Mouse (Mus musculus) spleen, adult 10 weeks (tissue): Measurements from ENCODE around the gene Foxi3. TPM values are rescaled to one million over a fixed set of nuclear protein-coding genes. Genes with fewer than 3 reads are reported as not detected.

Source experiments
- polyA plus RNA-seq: library from polyadenylated mRNA; stranded (reverse); fragments of 350-450 nt; fragmentation: Illumina TruSeq; extraction: RNeasy Lipid Tissue Mini Kit (QIAGEN cat#74804); gene quantifications from one replicate; pipeline ENCODE4 v1.2.3, GENCODE M21; 2015; ENCODE audit warnings: low replicate concordance; ENCODE audit not compliant: insufficient read depth

Foxi3 gene
- not detected for polyA plus RNA-seq

GRCm38 (mm10) chr6:70956285-70956912, at the start of gene Foxi3:
Foxi3 (plus strand) TSS chr6:70956531.

GRCm38 (mm10) chr6:70918827-70919226, 37.5 kb upstream of the Foxi3 start, which contains the start of gene Tex37:
Tex37 (minus strand) TSS chr6:70918927.

Other genes with a start within 250 kb of the Foxi3 start
- gene Rpia, start 164.3 kb upstream of the Foxi3 start, polyA plus RNA-seq = 42.1 TPM
- 42.7 TPM for gene Eif2ak3, start 112.0 kb upstream of the Foxi3 start, polyA plus RNA-seq
- gene Tex37, start 37.6 kb upstream of the Foxi3 start, polyA plus RNA-seq = not detected
- gene Thnsl2, start 187.9 kb downstream of the Foxi3 start, polyA plus RNA-seq = 1.7 TPM
- 6.0 TPM for gene Fabp1, start 243.3 kb downstream of the Foxi3 start, polyA plus RNA-seq